Mouse (Mus musculus) kidney, postnatal 0 days (tissue): ENCODE measurements at regions not wholly inside any gene's neighbourhood (a gene's known extent, or its start where the extent isn't known, plus 50 kb on each side); places are given as distances from the start of the nearest gene placed in this dataset.

Experiments used
- ATAC-seq: fragments of 200-750 bp; cut with Nextera tagmentation; replicated peaks from 2 replicates; pipeline ENCODE4 v1.8.0; 2017; ENCODE audit warnings: low read depth, moderate number of reproducible peaks, moderate TSS enrichment, moderate library complexity; ENCODE audit not compliant: low FRiP score
- DNase-seq: peaks from one replicate; pipeline ENCODE4 v3.0.0-alpha.2; 2016; ENCODE audit warnings: low spot score
- H3K27ac ChIP-seq: fragments of 300-500 bp; sonication (generic); 2 replicates; pipeline ENCODE4 v1.5.1; 2014; ENCODE audit warnings: mild to moderate bottlenecking
- H3K27me3 ChIP-seq: fragments of 300-500 bp; sonication (generic); 2 replicates; pipeline ENCODE4 v1.6.1; 2014; ENCODE audit warnings: low read length, mixed read lengths; ENCODE audit not compliant: insufficient read depth
- H3K36me3 ChIP-seq: fragments of 300-500 bp; sonication (generic); 2 replicates; pipeline ENCODE4 v1.6.1; 2014; ENCODE audit warnings: low read length, mixed read lengths; ENCODE audit not compliant: insufficient read depth
- H3K4me1 ChIP-seq: fragments of 300-500 bp; sonication (generic); replicated peaks from 2 replicates; pipeline ENCODE4 v1.6.1; 2014; ENCODE audit warnings: antibody characterized with exemption, low read length, mixed read lengths; ENCODE audit not compliant: insufficient read depth
- H3K4me2 ChIP-seq: fragments of 300-500 bp; sonication (generic); 2 replicates; pipeline ENCODE4 v1.6.1; 2014; ENCODE audit warnings: mild to moderate bottlenecking, low read length, moderate library complexity, mixed read lengths
- H3K4me3 ChIP-seq: fragments of 300-500 bp; sonication (generic); replicated peaks from 2 replicates; pipeline ENCODE4 v1.5.1; 2014; ENCODE audit warnings: low read depth, low read length
- H3K9ac ChIP-seq: fragments of 300-500 bp; sonication (generic); 2 replicates; pipeline ENCODE4 v1.6.1; 2014; ENCODE audit warnings: low read depth, low read length
- H3K9me3 ChIP-seq: fragments of 300-500 bp; sonication (generic); replicated peaks from 2 replicates; pipeline ENCODE4 v1.6.1; 2016; ENCODE audit warnings: low read length, inconsistent platforms, mixed read lengths
- CTCF ChIP-seq: IDR thresholded peaks from 2 replicates; pipeline ENCODE4 v1.5.1; 2016; ENCODE audit warnings: antibody characterized with exemption, low read depth, mild to moderate bottlenecking, moderate library complexity
- WGBS: fragments of 180-500 bp; shearing (Covaris S2); extraction: QIAGEN DNeasy Blood & Tissue Kit; methylation state at CpG from one replicate; pipeline ENCODE4 v1.1.7; 2014; 5-methylcytosine and 5-hydroxymethylcytosine counted together

DNA sequence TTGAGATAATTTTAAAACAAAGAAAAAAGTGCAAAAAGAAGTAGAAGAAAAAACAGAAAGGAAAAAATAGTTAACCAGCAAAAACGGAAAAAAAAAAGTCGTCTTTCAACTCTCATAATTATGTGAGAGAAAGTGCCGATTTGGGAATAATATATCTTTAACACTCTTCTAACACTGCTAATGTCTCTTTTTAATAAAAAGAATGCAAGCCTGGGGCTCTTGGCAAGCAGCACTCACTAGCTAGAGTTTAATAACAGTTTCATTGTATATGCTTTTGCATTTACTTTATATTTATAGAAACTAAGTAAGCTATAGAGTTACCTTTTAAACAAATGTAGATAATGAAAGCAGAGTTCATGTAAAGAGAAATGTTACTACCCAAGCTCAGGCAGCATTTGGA lies 107.5 kb downstream of the 4930444P10Rik start:
- H3K27me3 ChIP-seq = no peaks in the 10 kb centered on the region
- TF ChIP-seq CTCF = no peak
- H3K4me2 ChIP-seq = no peak overlapping the region
- no peaks in the 10 kb centered on the region for H3K36me3 ChIP-seq
- no peaks in the 10 kb centered on the region for H3K9me3 ChIP-seq
- no peak overlapping the region for H3K27ac ChIP-seq
- H3K4me1 ChIP-seq = no peaks in the 10 kb centered on the region
- no peak overlapping the region for H3K4me3 ChIP-seq
- WGBS = 71% methylated on average over 3 of the region's 3 CpGs
- H3K9ac ChIP-seq = no peak overlapping the region
- ATAC-seq (no peak), DNase-seq (no peak)

DNA sequence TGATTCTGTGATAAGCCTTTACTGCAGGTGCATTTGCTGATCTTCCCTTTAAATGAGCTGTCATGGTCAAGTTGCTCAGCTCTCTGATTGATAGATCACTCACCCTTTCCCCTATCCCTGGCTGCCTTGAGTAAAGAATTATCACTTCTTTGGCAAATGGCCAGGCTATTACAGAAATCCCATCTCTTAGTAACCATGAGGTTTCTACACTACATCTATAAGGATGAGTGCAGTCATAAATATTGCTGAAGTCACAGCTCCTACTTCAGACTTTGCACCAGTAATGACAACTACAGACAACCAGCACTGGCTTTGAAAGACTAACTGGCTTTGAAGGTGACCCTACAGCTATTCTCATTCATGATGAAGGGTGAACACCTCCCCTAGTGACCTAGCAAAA lies 113.8 kb downstream of the 4930444P10Rik start:
- Histone ChIP-seq H3K27ac (no peak overlapping the region), H3K27me3 (no peaks in the 10 kb centered on the region), H3K9ac (no peak overlapping the region), H3K4me3 (no peak overlapping the region), H3K36me3 (no peaks in the 10 kb centered on the region), H3K4me2 (no peak overlapping the region), H3K4me1 (no peaks in the 10 kb centered on the region), H3K9me3 (no peaks in the 10 kb centered on the region)
- no peak for TF ChIP-seq CTCF
- ATAC-seq = no peak
- no peak for DNase-seq

DNA sequence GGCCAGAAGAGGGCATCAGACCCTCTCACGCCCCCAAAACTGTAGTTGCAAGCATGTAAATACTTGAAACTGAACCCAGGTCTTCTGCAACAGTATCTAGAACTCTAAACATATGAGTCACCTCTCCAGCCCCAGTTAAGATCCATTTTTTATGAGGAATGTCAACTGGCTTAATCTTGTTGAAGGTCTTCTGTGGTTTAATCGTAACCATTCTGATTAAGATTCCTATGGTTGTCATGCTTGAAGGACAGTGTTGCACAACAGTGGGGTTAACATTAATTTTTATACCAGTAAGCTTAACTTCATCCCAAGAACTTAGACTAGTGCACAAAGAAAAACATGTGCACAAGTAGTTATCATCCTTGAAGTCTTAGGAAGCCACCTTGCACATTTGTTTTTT lies 133.5 kb downstream of the 4930444P10Rik start:
- H3K27ac ChIP-seq = no peak overlapping the region
- DNase-seq (no peak), ATAC-seq (no peak)
- WGBS = 71% methylated on average over 2 of the region's 2 CpGs
- no peaks in the 10 kb centered on the region for H3K9me3 ChIP-seq
- no peaks in the 10 kb centered on the region for H3K36me3 ChIP-seq
- H3K4me1 ChIP-seq = no peaks in the 10 kb centered on the region
- no peak overlapping the region for H3K4me3 ChIP-seq
- no peaks in the 10 kb centered on the region for H3K27me3 ChIP-seq
- H3K9ac ChIP-seq = no peak overlapping the region
- no peak for TF ChIP-seq CTCF
- H3K4me2 ChIP-seq = no peak overlapping the region

DNA sequence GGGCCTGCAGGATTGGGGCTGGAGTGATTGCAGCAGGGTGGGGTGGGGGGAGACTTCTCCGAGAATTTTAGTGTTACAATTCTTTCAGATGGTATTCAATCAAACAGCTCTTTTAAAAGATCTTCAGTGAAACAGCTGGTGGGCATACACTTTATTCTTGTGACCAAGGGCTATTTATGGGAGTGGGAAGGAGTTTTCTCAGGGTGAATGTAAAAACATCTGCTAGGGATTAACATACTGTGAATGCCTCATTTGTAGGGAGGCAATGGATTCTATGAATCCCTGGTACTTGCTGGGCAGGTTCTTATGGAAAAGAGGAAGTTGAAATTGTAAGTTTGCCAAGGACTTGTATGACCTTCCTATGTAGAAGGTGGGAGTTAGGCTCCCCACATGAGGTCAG lies 134.5 kb downstream of the 4930444P10Rik start:
- 88% methylated on average over 1 of the region's 1 CpGs for WGBS
- DNase-seq = no peak
- Histone ChIP-seq H3K27me3 (no peaks in the 10 kb centered on the region), H3K9ac (no peak overlapping the region), H3K9me3 (no peaks in the 10 kb centered on the region), H3K4me3 (no peak overlapping the region), H3K36me3 (no peaks in the 10 kb centered on the region), H3K4me1 (no peaks in the 10 kb centered on the region), H3K27ac (no peak overlapping the region), H3K4me2 (no peak overlapping the region)
- no peak for ATAC-seq
- TF ChIP-seq CTCF = no peak

DNA sequence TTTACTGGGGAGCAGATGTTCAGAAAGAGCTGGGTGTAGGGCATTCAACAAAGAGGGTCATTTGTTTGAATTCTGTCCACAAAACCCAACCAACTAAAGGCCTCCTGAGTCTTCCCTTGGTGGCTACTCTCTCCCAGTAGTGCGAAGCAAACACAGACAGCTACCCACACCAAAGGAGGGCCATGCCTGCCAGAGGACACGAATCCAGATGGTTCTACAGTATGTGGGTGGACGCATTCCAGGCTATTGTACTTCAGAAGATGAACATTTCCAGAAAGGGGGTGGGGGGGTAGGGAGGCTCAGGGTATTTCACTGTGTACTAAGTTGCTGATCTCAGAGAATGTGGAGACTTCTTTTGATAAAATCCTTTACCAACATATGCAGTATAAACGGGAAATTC lies 149.5 kb downstream of the 4930444P10Rik start:
- no peak overlapping the region for H3K4me3 ChIP-seq

DNA sequence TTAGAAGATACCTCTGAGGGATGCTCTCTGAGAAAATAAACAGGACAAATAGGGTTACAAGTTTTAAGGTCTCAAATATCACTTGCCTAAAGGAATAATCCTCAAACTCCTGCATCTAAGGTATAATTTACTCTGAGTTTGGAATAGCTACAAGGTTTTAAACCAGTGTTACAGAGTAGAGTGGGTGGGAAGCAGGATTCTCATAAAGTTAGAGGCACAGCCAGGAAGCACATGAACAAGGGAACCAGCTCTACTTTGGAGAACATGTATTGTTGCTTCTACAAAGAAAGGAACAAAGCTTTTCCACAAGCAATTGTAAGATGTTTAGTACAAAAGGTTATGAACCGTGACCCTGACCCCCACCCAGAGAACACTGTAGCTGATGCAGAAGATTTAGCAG lies 150.1 kb downstream of the 4930444P10Rik start:
- no peak for ATAC-seq
- Histone ChIP-seq H3K27me3 (no peaks in the 10 kb centered on the region), H3K4me2 (no peak overlapping the region), H3K4me3 (no peak overlapping the region), H3K36me3 (no peaks in the 10 kb centered on the region), H3K9me3 (no peaks in the 10 kb centered on the region), H3K27ac (no peak overlapping the region), H3K4me1 (no peaks in the 10 kb centered on the region), H3K9ac (no peak overlapping the region)
- DNase-seq = no peak
- no peak for TF ChIP-seq CTCF
- WGBS = 76% methylated on average over 1 of the region's 1 CpGs

More for the DNA sequence above, 149.5 kb downstream of the 4930444P10Rik start:
- no peaks in the 10 kb centered on the region for H3K4me1 ChIP-seq
- no peaks in the 10 kb centered on the region for H3K27me3 ChIP-seq
- ATAC-seq (no peak), DNase-seq (no peak)
- H3K36me3 ChIP-seq = no peaks in the 10 kb centered on the region
- no peak overlapping the region for H3K9ac ChIP-seq
- no peaks in the 10 kb centered on the region for H3K9me3 ChIP-seq
- no peak overlapping the region for H3K27ac ChIP-seq
- H3K4me2 ChIP-seq = no peak overlapping the region
- WGBS = 76% methylated on average over 4 of the region's 4 CpGs
- TF ChIP-seq CTCF = no peak
